Mouse (Mus musculus) heart, embryonic 15.5 days (tissue): ENCODE measurements around the gene Gpx3. TPM values are rescaled to one million over a fixed set of nuclear protein-coding genes. Genes with fewer than 3 reads are reported as not detected.

ENCODE experiments used
- ATAC-seq: fragments of 200-750 bp; cut with Nextera tagmentation; replicated peaks from 2 replicates; pipeline ENCODE4 v1.8.0; 2017; ENCODE audit warnings: low read depth, moderate TSS enrichment; ENCODE audit not compliant: insufficient number of reproducible peaks, insufficient read depth, low FRiP score
- H3K27ac ChIP-seq: fragments of 300-500 bp; sonication (generic); 2 replicates; pipeline ENCODE4 v1.5.1; 2015; ENCODE audit warnings: mild to moderate bottlenecking, inconsistent platforms
- H3K27me3 ChIP-seq: fragments of 300-500 bp; sonication (generic); 2 replicates; pipeline ENCODE4 v1.6.1; 2015; ENCODE audit warnings: inconsistent platforms
- H3K36me3 ChIP-seq: fragments of 300-500 bp; sonication (generic); 2 replicates; pipeline ENCODE4 v1.6.1; 2015; ENCODE audit warnings: mild to moderate bottlenecking, inconsistent platforms
- H3K4me1 ChIP-seq: fragments of 300-500 bp; sonication (generic); replicated peaks from 2 replicates; pipeline ENCODE4 v1.6.1; 2015; ENCODE audit warnings: inconsistent platforms
- H3K4me2 ChIP-seq: fragments of 300-500 bp; sonication (generic); 2 replicates; pipeline ENCODE4 v1.6.1; 2015; ENCODE audit warnings: inconsistent platforms, mild to moderate bottlenecking, moderate library complexity
- H3K4me3 ChIP-seq: fragments of 300-500 bp; sonication (generic); 2 replicates; pipeline ENCODE4 v1.5.1; 2015; ENCODE audit warnings: mild to moderate bottlenecking, inconsistent platforms
- H3K9ac ChIP-seq: fragments of 300-500 bp; sonication (generic); 2 replicates; pipeline ENCODE4 v1.6.1; 2015; ENCODE audit warnings: mild to moderate bottlenecking, inconsistent platforms
- H3K9me3 ChIP-seq: fragments of 300-500 bp; sonication (generic); replicated peaks from 2 replicates; pipeline ENCODE4 v1.6.1; 2016; ENCODE audit warnings: inconsistent platforms
- WGBS: fragments of 180-500 bp; shearing (Covaris S2); methylation state at CpG from one replicate; pipeline ENCODE4 v1.1.7; 2015; ENCODE audit warnings: mixed read lengths; 5-methylcytosine and 5-hydroxymethylcytosine counted together
- polyA plus RNA-seq: library from polyadenylated mRNA; unstranded; fragments of >200 nt; fragmentation: Nextera tagmentation; extraction: Ambion mirVana; gene quantifications from 2 replicates; pipeline ENCODE4 v1.2.1, GENCODE M21; 2015

Gene Gpx3
- polyA plus RNA-seq, 1 experiment from 2014 or later, result 751 TPM

GRCm38 (mm10) chr11:54903940-54904706, 1.9 kb downstream of the Gpx3 start:
- no peak overlapping the region for H3K9ac ChIP-seq
- H3K4me2 ChIP-seq, result peak overlapping the region; percentile 92
- no peaks in the 10 kb centered on the region for H3K9me3 ChIP-seq
- H3K36me3 ChIP-seq, result peaks cover 4% of the 10 kb centered on the region; the same call in 1 of the 2 replicates
- peak overlapping the region; percentile 65 for H3K27ac ChIP-seq
- peaks cover 37% of the 10 kb centered on the region for H3K4me1 ChIP-seq
- ATAC-seq, result peak; percentile 36
- H3K27me3 ChIP-seq, result no peaks in the 10 kb centered on the region
- peak overlapping the region; percentile 68 for H3K4me3 ChIP-seq
- 32% methylated on average over 4 of the region's 4 CpGs for WGBS

GRCm38 (mm10) chr11:54905086-54905485, 2.8 kb downstream of the Gpx3 start:
- Histone ChIP-seq H3K9me3 (no peaks in the 10 kb centered on the region), H3K9ac (no peak overlapping the region), H3K36me3 (peaks cover 14% of the 10 kb centered on the region; the same call in 1 of the 2 replicates), H3K27me3 (no peaks in the 10 kb centered on the region), H3K4me1 (peaks cover 37% of the 10 kb centered on the region), H3K4me2 (no peak overlapping the region), H3K27ac (peak overlapping the region; percentile 41; the same call in 1 of the 2 replicates), H3K4me3 (no peak overlapping the region)
- no peak for ATAC-seq
- WGBS, result 89% methylated on average over 3 of the region's 3 CpGs

- WGBS, result 30% methylated on average over 4 of the region's 4 CpGs
- Histone ChIP-seq H3K4me1 (peaks cover 37% of the 10 kb centered on the region), H3K27me3 (no peaks in the 10 kb centered on the region), H3K9me3 (no peaks in the 10 kb centered on the region), H3K27ac (peak overlapping the region; percentile 63), H3K36me3 (peaks cover 22% of the 10 kb centered on the region), H3K4me2 (0 out of 2 replicates have a peak overlapping the region, but pooled peaks have one; percentile 4), H3K9ac (peak overlapping the region; percentile 7; the same call in 1 of the 2 replicates), H3K4me3 (no peak overlapping the region)
- no peak for ATAC-seq
Observed at GRCm38 (mm10) chr11:54905931-54906330, 3.7 kb downstream of the Gpx3 start.

GRCm38 (mm10) chr11:54906466-54906865, 4.2 kb downstream of the Gpx3 start:
- H3K4me2 ChIP-seq, result 0 out of 2 replicates have a peak overlapping the region, but pooled peaks have one; percentile 4
- H3K4me1 ChIP-seq, result peaks cover 37% of the 10 kb centered on the region
- peak overlapping the region; percentile 63 for H3K27ac ChIP-seq
- no peak for ATAC-seq
- H3K27me3 ChIP-seq, result no peaks in the 10 kb centered on the region
- 0 out of 2 replicates have a peak overlapping the region, but pooled peaks have one; percentile 7 for H3K9ac ChIP-seq
- H3K9me3 ChIP-seq, result no peaks in the 10 kb centered on the region
- 49% methylated on average over 4 of the region's 4 CpGs for WGBS
- peaks cover 27% of the 10 kb centered on the region for H3K36me3 ChIP-seq
- H3K4me3 ChIP-seq, result no peak overlapping the region

GRCm38 (mm10) chr11:54907259-54907658, 5.0 kb downstream of the Gpx3 start:
- Histone ChIP-seq H3K4me1 (peaks cover 37% of the 10 kb centered on the region), H3K4me2 (no peak overlapping the region), H3K36me3 (peaks cover 30% of the 10 kb centered on the region), H3K9me3 (no peaks in the 10 kb centered on the region), H3K27me3 (no peaks in the 10 kb centered on the region), H3K4me3 (no peak overlapping the region), H3K27ac (no peak overlapping the region), H3K9ac (no peak overlapping the region)
- 89% methylated on average over 5 of the region's 5 CpGs for WGBS
- ATAC-seq, result no peak

GRCm38 (mm10) chr11:54909273-54909672, 7.0 kb downstream of the Gpx3 start:
- Histone ChIP-seq H3K4me3 (no peak overlapping the region), H3K9me3 (no peaks in the 10 kb centered on the region), H3K4me1 (peaks cover 18% of the 10 kb centered on the region), H3K4me2 (no peak overlapping the region), H3K27ac (no peak overlapping the region), H3K27me3 (no peaks in the 10 kb centered on the region), H3K9ac (no peak overlapping the region), H3K36me3 (peaks cover 36% of the 10 kb centered on the region)
- ATAC-seq, result no peak
- 86% methylated on average over 11 of the region's 11 CpGs for WGBS

GRCm38 (mm10) chr11:54910081-54910665, 7.9 kb downstream of the Gpx3 start:
- ATAC-seq, result no peak

GRCm38 (mm10) chr11:54911201-54911600, 8.9 kb downstream of the Gpx3 start:
- 93% methylated on average over 3 of the region's 3 CpGs for WGBS
- Histone ChIP-seq H3K9ac (no peak overlapping the region), H3K4me3 (no peak overlapping the region), H3K27ac (no peak overlapping the region), H3K4me2 (no peak overlapping the region), H3K9me3 (no peaks in the 10 kb centered on the region), H3K4me1 (peaks cover 4% of the 10 kb centered on the region), H3K36me3 (peaks cover 53% of the 10 kb centered on the region), H3K27me3 (no peaks in the 10 kb centered on the region)
- no peak for ATAC-seq

More at GRCm38 (mm10) chr11:54910081-54910665, 7.9 kb downstream of the Gpx3 start:
- no peak overlapping the region for H3K4me3 ChIP-seq
- H3K4me1 ChIP-seq, result peaks cover 11% of the 10 kb centered on the region
- H3K36me3 ChIP-seq, result peaks cover 45% of the 10 kb centered on the region
- no peak overlapping the region for H3K9ac ChIP-seq
- no peak overlapping the region for H3K4me2 ChIP-seq
- H3K9me3 ChIP-seq, result no peaks in the 10 kb centered on the region
- H3K27ac ChIP-seq, result no peak overlapping the region
- WGBS, result 81% methylated on average over 12 of the region's 12 CpGs
- no peaks in the 10 kb centered on the region for H3K27me3 ChIP-seq

GRCm38 (mm10) chr11:54911671-54912502, 9.6 kb downstream of the Gpx3 start:
- no peak overlapping the region for H3K9ac ChIP-seq

GRCm38 (mm10) chr11:54912503-54913316, 10.5 kb downstream of the Gpx3 start:
- no peaks in the 10 kb centered on the region for H3K27me3 ChIP-seq
- H3K4me2 ChIP-seq, result no peak overlapping the region
- no peak overlapping the region for H3K9ac ChIP-seq
- no peak overlapping the region for H3K27ac ChIP-seq
- WGBS, result 74% methylated on average over 9 of the region's 9 CpGs
- no peak for ATAC-seq
- no peaks in the 10 kb centered on the region for H3K9me3 ChIP-seq
- H3K36me3 ChIP-seq, result peaks cover 67% of the 10 kb centered on the region
- no peaks in the 10 kb centered on the region for H3K4me1 ChIP-seq
- no peak overlapping the region for H3K4me3 ChIP-seq

More at GRCm38 (mm10) chr11:54911671-54912502, 9.6 kb downstream of the Gpx3 start:
- no peak overlapping the region for H3K4me3 ChIP-seq
- H3K27ac ChIP-seq, result no peak overlapping the region
- no peaks in the 10 kb centered on the region for H3K4me1 ChIP-seq
- H3K9me3 ChIP-seq, result no peaks in the 10 kb centered on the region
- H3K27me3 ChIP-seq, result no peaks in the 10 kb centered on the region
- 78% methylated on average over 7 of the region's 7 CpGs for WGBS
- H3K36me3 ChIP-seq, result peaks cover 59% of the 10 kb centered on the region
- ATAC-seq, result no peak
- H3K4me2 ChIP-seq, result no peak overlapping the region
